Mouse (Mus musculus) lung, adult 2 months (tissue): ENCODE data around the gene Becn1. TPM values are rescaled to one million over a fixed set of nuclear protein-coding genes. Genes with fewer than 3 reads are reported as not detected.

ENCODE experiments used
- DNase-seq: peaks from one replicate; pipeline ENCODE4 v3.0.0; 2022
- H3K4me1 ChIP-seq: fragments of 200-500 bp; 2 replicates; pipeline ENCODE4 v1.6.1; 2011; ENCODE audit warnings: low read length; ENCODE audit not compliant: control insufficient read depth, insufficient read depth
- H3K4me3 ChIP-seq: fragments of 200-500 bp; replicated peaks from 2 replicates; pipeline ENCODE3; 2011; ENCODE audit warnings: low read depth, mild to moderate bottlenecking, control low read depth, low read length; ENCODE audit errors: extremely low read depth
- CTCF ChIP-seq: fragments of 200-500 bp; IDR thresholded peaks from 2 replicates; pipeline ENCODE4 v1.5.1; 2011; ENCODE audit warnings: mild to moderate bottlenecking, low read length, control low read depth; ENCODE audit not compliant: insufficient read depth
- POLR2A ChIP-seq: fragments of 200-500 bp; IDR thresholded peaks from 2 replicates; pipeline ENCODE4 v1.6.1; 2011; ENCODE audit warnings: low read depth, mild to moderate bottlenecking, control low read depth, low read length, borderline replicate concordance; ENCODE audit errors: extremely low read depth
- WGBS: fragments of 180-500 bp; shearing (Covaris S2); methylation state at CpG from one replicate; pipeline ENCODE4 v1.1.7; 2018; 5-methylcytosine and 5-hydroxymethylcytosine counted together
- polyA plus RNA-seq: library from polyadenylated mRNA; depleted of rRNA; stranded (reverse); fragments of >200 nt; gene quantifications from 2 replicates; pipeline ENCODE4 v1.2.3, GENCODE M21; 2012; rRNA removed

Becn1 gene
- polyA plus RNA-seq, 1 experiment = 70.3 TPM

DNA sequence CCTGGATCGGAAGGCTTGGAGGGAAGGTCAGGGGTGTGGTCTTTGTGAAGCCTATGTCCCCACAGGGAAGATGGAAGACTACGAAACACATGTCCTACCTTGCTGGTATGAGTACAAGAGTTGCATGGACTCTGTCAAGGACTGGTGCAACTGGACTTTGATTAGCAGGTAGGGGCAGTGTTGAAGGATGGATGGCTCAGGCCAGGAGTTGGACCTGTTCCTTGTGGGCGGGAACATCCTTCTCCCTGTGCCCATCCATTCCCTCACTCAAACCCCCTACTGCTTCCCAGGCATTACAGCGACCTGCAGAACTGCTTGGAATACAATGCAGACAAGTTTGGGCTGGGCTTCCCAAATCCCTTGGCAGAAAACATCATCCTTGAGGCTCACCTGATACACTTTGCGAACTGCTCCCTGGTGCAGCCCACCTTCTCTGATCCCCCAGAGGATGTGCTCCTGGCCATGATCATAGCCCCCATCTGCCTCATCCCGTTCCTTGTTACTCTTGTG, 54.5 kb downstream of the Becn1 start:
- DNase-seq = no peak
- 61% methylated on average over 6 of the region's 6 CpGs for WGBS
- peak overlapping the region; percentile 66 for H3K4me3 ChIP-seq
- H3K4me1 ChIP-seq = peaks cover under 1% of the 10 kb centered on the region
- TF ChIP-seq CTCF = no peak
- peak; percentile 41; the same call in 1 of the 2 replicates for TF ChIP-seq POLR2A

DNA sequence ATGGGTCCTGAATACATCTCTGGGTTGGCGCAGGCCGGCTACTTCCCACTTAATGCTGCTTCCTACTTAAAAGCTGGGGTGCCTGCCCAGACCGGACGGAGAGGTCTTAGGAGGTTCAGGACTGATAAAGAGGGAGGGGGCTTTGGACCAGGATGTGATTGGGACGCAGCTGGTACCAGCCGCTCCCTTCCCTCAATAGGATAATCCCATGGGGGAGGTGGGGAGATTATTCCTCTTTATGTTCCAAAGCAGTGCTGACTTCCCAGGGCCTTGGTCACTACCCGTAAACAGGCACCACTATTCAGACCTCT, 55.4 kb downstream of the Becn1 start:
- TF ChIP-seq CTCF = no peak
- no peak for TF ChIP-seq POLR2A
- Histone ChIP-seq H3K4me3 (peak overlapping the region; percentile 66), H3K4me1 (no peaks in the 10 kb centered on the region; the same call in 1 of the 2 replicates)
- DNase-seq = no peak
- WGBS = 14% methylated on average over 7 of the region's 7 CpGs

DNA sequence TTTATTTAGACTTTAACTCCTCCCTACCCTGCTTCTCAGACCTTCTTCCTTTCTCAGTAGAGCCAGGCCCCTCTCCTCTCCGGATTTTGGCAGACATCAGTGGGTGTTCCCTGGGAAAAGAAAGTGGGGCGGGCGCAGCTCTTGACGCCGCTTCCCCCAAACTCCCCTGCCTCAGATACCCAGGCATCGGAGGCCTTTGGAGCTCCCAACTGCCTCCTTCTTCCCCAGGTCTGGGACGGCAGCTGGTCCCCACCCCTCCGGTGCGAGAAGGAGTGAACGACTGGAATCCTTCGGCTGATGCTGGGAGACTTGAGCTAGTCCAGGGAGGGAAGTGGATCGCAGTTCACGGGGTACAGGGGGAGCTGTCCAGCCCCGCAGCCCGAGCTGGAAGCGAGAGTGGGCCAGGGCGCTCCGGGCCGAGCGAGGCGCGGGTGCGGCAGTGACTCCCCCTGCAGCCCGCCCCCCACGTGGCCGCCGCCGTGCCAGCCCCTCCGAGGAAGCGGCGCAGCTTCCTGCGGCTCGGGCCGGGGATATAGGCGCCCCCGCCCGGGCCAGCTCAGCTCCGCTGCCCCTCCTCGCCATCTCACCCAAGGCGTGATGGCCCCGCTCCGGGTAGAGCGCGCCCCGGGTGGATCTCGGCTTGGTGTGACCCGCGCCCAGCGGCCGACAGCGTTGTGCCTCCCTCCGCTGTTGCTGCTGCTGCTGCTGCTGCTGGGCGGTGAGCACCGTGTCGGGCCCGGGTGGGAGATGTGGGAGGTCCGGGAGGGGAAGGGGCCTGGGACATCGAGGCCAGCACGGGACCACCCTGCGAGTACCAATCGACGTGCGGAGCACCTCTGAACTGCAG, 56.0 kb downstream of the Becn1 start, which contains the start of gene Ramp2:
Gene Ramp2, plus strand, starts transcription at position 174 of the 847 bp plus-strand sequence.
- WGBS = 3% methylated on average over 62 of the region's 63 CpGs
- Histone ChIP-seq H3K4me1 (no peaks in the 10 kb centered on the region; the same call in 1 of the 2 replicates), H3K4me3 (peak within 1 kb of the TSS; percentile 66)
- TF ChIP-seq CTCF = no peak
- TF ChIP-seq POLR2A = peak; percentile 85
- peak; percentile 66 for DNase-seq

DNA sequence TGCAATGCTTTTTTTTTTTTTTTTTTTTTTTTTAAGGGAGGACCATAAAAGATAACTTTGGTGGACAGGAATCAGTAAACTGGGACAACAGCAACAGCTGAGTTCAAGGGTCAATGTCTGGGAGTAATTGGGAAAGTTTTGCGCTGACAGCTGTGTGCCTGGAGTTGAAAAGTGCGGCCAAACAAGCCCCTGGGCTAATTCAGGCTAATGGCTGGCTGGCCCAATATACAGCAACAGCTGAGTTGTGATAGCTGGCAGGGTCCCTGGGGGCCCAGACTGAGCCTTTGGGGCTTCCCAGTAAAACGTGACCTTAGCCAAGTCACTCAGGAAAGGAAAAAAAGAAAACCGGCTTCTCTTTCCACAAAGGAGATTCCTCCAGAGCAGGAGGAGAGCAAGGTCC, 57.0 kb downstream of the Becn1 start:
- no peak overlapping the region for H3K4me3 ChIP-seq
- DNase-seq = no peak
- TF ChIP-seq POLR2A (no peak), CTCF (no peak)
- H3K4me1 ChIP-seq = no peaks in the 10 kb centered on the region; the same call in 1 of the 2 replicates
- 41% methylated on average over 4 of the region's 4 CpGs for WGBS

DNA sequence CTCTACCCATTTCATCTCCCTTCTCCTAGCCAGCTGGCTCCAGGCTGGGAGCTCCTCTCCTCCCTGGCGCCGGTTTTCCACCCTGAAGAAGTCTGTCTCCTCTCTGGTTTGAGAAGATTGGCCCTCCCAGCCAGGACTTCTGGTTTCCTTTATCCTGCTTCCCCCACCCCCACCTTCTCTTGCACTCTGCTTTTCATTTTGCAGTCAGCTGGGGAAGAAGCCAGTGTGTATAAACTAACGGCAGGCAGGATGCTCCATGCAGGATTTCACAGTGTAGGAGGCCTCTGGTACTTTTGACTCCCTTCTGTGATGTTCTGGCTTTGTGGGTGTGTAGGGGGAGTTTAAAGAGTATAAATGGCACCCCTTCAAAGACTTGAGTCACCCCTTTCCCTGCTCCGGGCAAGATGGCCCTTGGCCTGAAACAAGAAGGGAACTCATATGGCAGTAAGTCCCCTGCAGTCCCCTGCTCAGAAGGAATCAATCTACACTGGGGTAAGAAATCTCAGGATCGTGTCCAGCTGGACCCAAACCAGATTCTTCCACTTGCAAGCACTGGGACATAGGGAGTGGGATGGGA, 63.9 kb downstream of the Becn1 start:
- no peak overlapping the region for H3K4me3 ChIP-seq
- 22% methylated on average over 5 of the region's 5 CpGs for WGBS
- DNase-seq = no peak
- TF ChIP-seq CTCF = no peak
- no peak for TF ChIP-seq POLR2A
- peaks cover 2% of the 10 kb centered on the region; the same call in 1 of the 2 replicates for H3K4me1 ChIP-seq

DNA sequence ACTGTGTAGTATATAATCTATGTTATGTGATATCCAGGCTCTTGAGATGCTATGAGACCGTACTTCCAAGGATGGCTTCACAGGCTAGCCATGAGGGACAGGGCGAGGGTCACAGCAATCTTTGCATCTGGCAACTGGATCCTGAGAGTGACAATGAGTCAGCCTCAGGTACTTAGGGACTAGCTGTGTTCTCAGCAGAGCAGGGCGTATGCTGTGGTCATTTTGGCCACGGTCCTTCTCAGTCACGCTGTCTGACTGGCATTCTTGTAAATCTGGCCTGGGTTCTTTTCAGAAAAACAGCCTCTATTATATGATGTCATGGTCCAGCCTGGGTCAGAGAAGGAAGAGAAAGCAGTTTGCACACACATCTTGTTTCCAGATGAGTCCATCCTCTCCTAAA, 65.3 kb downstream of the Becn1 start:
- 91% methylated on average over 5 of the region's 5 CpGs for WGBS
- no peak for TF ChIP-seq CTCF
- H3K4me3 ChIP-seq = no peak overlapping the region
- H3K4me1 ChIP-seq = peaks cover 2% of the 10 kb centered on the region; the same call in 1 of the 2 replicates
- DNase-seq = no peak

Other genes starting within 250 kb of the Becn1 start
- 32.2 and 33.5 TPM in 2 replicates for gene Naglu, start 232.3 kb downstream of the Becn1 start, polyA plus RNA-seq
- 0.17 and 0.29 TPM in 2 replicates for gene Hsd17b1, start 223.9 kb downstream of the Becn1 start, polyA plus RNA-seq
- 40.2 and 43.9 TPM in 2 replicates for gene Coasy, start 219.7 kb downstream of the Becn1 start, polyA plus RNA-seq
- 25.5 and 47.0 TPM in 2 replicates for gene Mlx, start 215.0 kb downstream of the Becn1 start, polyA plus RNA-seq
- 1.5 and 2.1 TPM in 2 replicates for gene Psmc3ip, start 206.8 kb downstream of the Becn1 start, polyA plus RNA-seq
- gene Retreg3, start 182.4 kb downstream of the Becn1 start, polyA plus RNA-seq = 47.6 and 58.8 TPM in 2 replicates
- gene Tubg1, start 182.3 kb downstream of the Becn1 start, polyA plus RNA-seq = 10.7 and 14.4 TPM in 2 replicates
- gene Tubg2, start 146.4 kb downstream of the Becn1 start, polyA plus RNA-seq = 2.4 and 3.2 TPM in 2 replicates
- 2.6 and 2.7 TPM in 2 replicates for gene Cntnap1, start 131.8 kb downstream of the Becn1 start, polyA plus RNA-seq
- gene Plekhh3, start 130.9 kb downstream of the Becn1 start, polyA plus RNA-seq = 41.2 and 47.4 TPM in 2 replicates
- 0.45 and 0.62 TPM in 2 replicates for gene Ccr10, start 126.8 kb downstream of the Becn1 start, polyA plus RNA-seq
- 38.9 and 50.1 TPM in 2 replicates for gene Ezh1, start 75.8 kb downstream of the Becn1 start, polyA plus RNA-seq
- gene Ramp2, start 56.3 kb downstream of the Becn1 start, polyA plus RNA-seq = 710 and 828 TPM in 2 replicates
- gene Vps25, start 48.6 kb downstream of the Becn1 start, polyA plus RNA-seq = 82.9 and 97.4 TPM in 2 replicates
- gene Wnk4, start 41.7 kb downstream of the Becn1 start, polyA plus RNA-seq = 6.5 and 10.4 TPM in 2 replicates
- 0.22 and 0.59 TPM in 2 replicates for gene Cntd1, start 23.3 kb downstream of the Becn1 start, polyA plus RNA-seq
- gene Coa3, start 23.2 kb downstream of the Becn1 start, polyA plus RNA-seq = 194 and 283 TPM in 2 replicates
- gene Psme3, start 13.9 kb upstream of the Becn1 start, polyA plus RNA-seq = 30.6 and 40.4 TPM in 2 replicates
- 3.3 and 3.6 TPM in 2 replicates for gene Aoc2, start 22.8 kb upstream of the Becn1 start, polyA plus RNA-seq
- 11.5 and 15.3 TPM in 2 replicates for gene Aoc3, start 28.3 kb upstream of the Becn1 start, polyA plus RNA-seq
- 0.13 TPM in 1 of 2 replicates, not detected in the other for gene G6pc, start 65.3 kb upstream of the Becn1 start, polyA plus RNA-seq
- 20.5 and 20.9 TPM in 2 replicates for gene Aarsd1, start 115.3 kb upstream of the Becn1 start, polyA plus RNA-seq
- 0.22 and 0.36 TPM in 2 replicates for gene Gm27029, start 122.5 kb upstream of the Becn1 start, polyA plus RNA-seq
- gene Rundc1, start 122.8 kb upstream of the Becn1 start, polyA plus RNA-seq = 21.7 and 22.4 TPM in 2 replicates
- gene Ptges3l, start 123.0 kb upstream of the Becn1 start, polyA plus RNA-seq = 1.7 and 5.3 TPM in 2 replicates
- 221 and 297 TPM in 2 replicates for gene Rpl27, start 140.0 kb upstream of the Becn1 start, polyA plus RNA-seq
- gene Ifi35, start 146.1 kb upstream of the Becn1 start, polyA plus RNA-seq = 57.9 and 76.4 TPM in 2 replicates
- 14.8 and 17.7 TPM in 2 replicates for gene Rnd2, start 162.7 kb upstream of the Becn1 start, polyA plus RNA-seq
- 224 and 235 TPM in 2 replicates for gene Vat1, start 163.9 kb upstream of the Becn1 start, polyA plus RNA-seq
- gene Brca1, start 249.7 kb upstream of the Becn1 start, polyA plus RNA-seq = 0.25 and 0.28 TPM in 2 replicates
- gene Nbr1, start 249.9 kb upstream of the Becn1 start, polyA plus RNA-seq = 100 and 116 TPM in 2 replicates